Mouse (Mus musculus): Measurements from ENCODE around the gene Trim2. TPM values are rescaled to one million over a fixed set of nuclear protein-coding genes. Genes with fewer than 3 reads are reported as not detected.
A peak's percentile ranks its signal among the peaks of the same experiment; 100 is the strongest.

The Trim2 gene
- polyA plus RNA-seq, 1 experiment from 2014 or later, result 24.9 TPM

- H3K9me3 ChIP-seq (ENCODE audit: control insufficient read depth, low read length), result no peaks in the 10 kb centered on the region
- H3K4me2 ChIP-seq (ENCODE audit: low read depth, low read length), result peak within 1 kb of the TSS; percentile 97
- H3K36me3 ChIP-seq (ENCODE audit: control insufficient read depth, insufficient read depth, low read length), result 0 out of 2 replicates have a peak, but pooled peaks cover 12% of the 10 kb centered on the region
- H3K27me3 ChIP-seq (replicated peaks; ENCODE audit: control insufficient read depth, insufficient read depth, low read length), result no peaks in the 10 kb centered on the region
- H3K4me1 ChIP-seq (ENCODE audit: control insufficient read depth, insufficient read depth, low read length), result 0 out of 2 replicates have a peak, but pooled peaks cover 12% of the 10 kb centered on the region
- DNase-seq (ENCODE audit: low spot score), result peak; percentile 98
- H3K4me3 ChIP-seq (ENCODE audit: low read depth, low read length), result peak within 1 kb of the TSS; percentile 63
- H3K9ac ChIP-seq (ENCODE audit: low read depth, low read length), result peak within 1 kb of the TSS; percentile 78
- ATAC-seq (ENCODE audit: low read depth), result peak; percentile 99
- WGBS, result 0% methylated on average over 26 of the region's 29 CpGs
- H3K27ac ChIP-seq (replicated peaks; ENCODE audit: low read depth, low read length), result peak within 1 kb of the TSS; percentile 77
These were observed 151.1 kb downstream of the Trim2 start, which contains the start of gene Mnd1 for GRCm38 (mm10) chr3:84155558-84156006. Mnd1 (minus strand) TSS chr3:84155786.

DNA sequence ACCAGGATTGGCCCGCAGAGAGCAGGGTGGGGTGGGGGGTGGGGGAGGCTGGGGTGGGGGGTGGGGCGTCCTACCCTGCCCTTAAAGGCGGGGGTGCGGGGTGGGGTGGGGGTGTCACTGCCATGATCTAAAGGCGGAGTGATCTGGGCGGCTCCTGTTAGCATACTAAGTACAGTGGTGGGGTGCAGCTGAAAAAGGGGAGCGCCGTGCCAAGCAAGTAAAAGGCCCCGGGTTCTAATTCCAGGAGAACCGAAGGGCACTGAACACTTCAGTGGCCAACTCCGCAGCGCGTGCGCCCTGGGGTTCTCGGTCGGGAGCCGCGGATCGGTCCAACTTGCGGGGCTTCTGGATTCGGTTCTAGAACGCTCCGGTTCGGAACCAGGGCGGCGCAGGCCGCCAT lies 151.5 kb downstream of the Trim2 start:
- no peaks in the 10 kb centered on the region for H3K27me3 ChIP-seq (replicated peaks; ENCODE audit: control insufficient read depth, insufficient read depth, low read length)
- 1% methylated on average over 14 of the region's 27 CpGs for WGBS
- peak overlapping the region; percentile 78 for H3K9ac ChIP-seq (ENCODE audit: low read depth, low read length)
- peak overlapping the region; percentile 97 for H3K4me2 ChIP-seq (ENCODE audit: low read depth, low read length)
- H3K27ac ChIP-seq (replicated peaks; ENCODE audit: low read depth, low read length), result peak overlapping the region; percentile 77
- no peaks in the 10 kb centered on the region for H3K9me3 ChIP-seq (ENCODE audit: control insufficient read depth, low read length)
- 0 out of 2 replicates have a peak, but pooled peaks cover 9% of the 10 kb centered on the region for H3K36me3 ChIP-seq (ENCODE audit: control insufficient read depth, insufficient read depth, low read length)
- H3K4me1 ChIP-seq (ENCODE audit: control insufficient read depth, insufficient read depth, low read length), result 0 out of 2 replicates have a peak, but pooled peaks cover 12% of the 10 kb centered on the region
- DNase-seq (ENCODE audit: low spot score) (peak; percentile 62), ATAC-seq (ENCODE audit: low read depth) (no peak; the same call in 1 of the 2 replicates)
- H3K4me3 ChIP-seq (ENCODE audit: low read depth, low read length), result peak overlapping the region; percentile 63

GRCm38 (mm10) chr3:84154721-84155141 lies 151.9 kb downstream of the Trim2 start:
- DNase-seq (ENCODE audit: low spot score) (peak; percentile 14), ATAC-seq (ENCODE audit: low read depth) (no peak)
- H3K4me1 ChIP-seq (ENCODE audit: control insufficient read depth, insufficient read depth, low read length), result 0 out of 2 replicates have a peak, but pooled peaks cover 12% of the 10 kb centered on the region
- H3K4me2 ChIP-seq (ENCODE audit: low read depth, low read length), result peak overlapping the region; percentile 97
- H3K9ac ChIP-seq (ENCODE audit: low read depth, low read length), result no peak overlapping the region; the same call in 1 of the 2 replicates
- WGBS, result 12% methylated on average over 12 of the region's 12 CpGs
- 0 out of 2 replicates have a peak, but pooled peaks cover 2% of the 10 kb centered on the region for H3K9me3 ChIP-seq (ENCODE audit: control insufficient read depth, low read length)
- no peaks in the 10 kb centered on the region for H3K27me3 ChIP-seq (replicated peaks; ENCODE audit: control insufficient read depth, insufficient read depth, low read length)
- H3K27ac ChIP-seq (replicated peaks; ENCODE audit: low read depth, low read length), result no peak overlapping the region
- 0 out of 2 replicates have a peak, but pooled peaks cover 5% of the 10 kb centered on the region for H3K36me3 ChIP-seq (ENCODE audit: control insufficient read depth, insufficient read depth, low read length)
- H3K4me3 ChIP-seq (ENCODE audit: low read depth, low read length), result peak overlapping the region; percentile 63

- 90% methylated on average over 3 of the region's 3 CpGs for WGBS
- Histone ChIP-seq H3K9me3 (ENCODE audit: control insufficient read depth, low read length) (0 out of 2 replicates have a peak, but pooled peaks cover 4% of the 10 kb centered on the region), H3K36me3 (ENCODE audit: control insufficient read depth, insufficient read depth, low read length) (no peaks in the 10 kb centered on the region), H3K4me1 (ENCODE audit: control insufficient read depth, insufficient read depth, low read length) (no peaks in the 10 kb centered on the region), H3K4me2 (ENCODE audit: low read depth, low read length) (no peak overlapping the region), H3K9ac (ENCODE audit: low read depth, low read length) (no peak overlapping the region), H3K4me3 (ENCODE audit: low read depth, low read length) (no peak overlapping the region), H3K27ac (replicated peaks; ENCODE audit: low read depth, low read length) (no peak overlapping the region), H3K27me3 (replicated peaks; ENCODE audit: control insufficient read depth, insufficient read depth, low read length) (no peaks in the 10 kb centered on the region)
- no peak for DNase-seq (ENCODE audit: low spot score)
- no peak for ATAC-seq (ENCODE audit: low read depth)
These were observed 156.8 kb downstream of the Trim2 start for GRCm38 (mm10) chr3:84149831-84150230.

DNA sequence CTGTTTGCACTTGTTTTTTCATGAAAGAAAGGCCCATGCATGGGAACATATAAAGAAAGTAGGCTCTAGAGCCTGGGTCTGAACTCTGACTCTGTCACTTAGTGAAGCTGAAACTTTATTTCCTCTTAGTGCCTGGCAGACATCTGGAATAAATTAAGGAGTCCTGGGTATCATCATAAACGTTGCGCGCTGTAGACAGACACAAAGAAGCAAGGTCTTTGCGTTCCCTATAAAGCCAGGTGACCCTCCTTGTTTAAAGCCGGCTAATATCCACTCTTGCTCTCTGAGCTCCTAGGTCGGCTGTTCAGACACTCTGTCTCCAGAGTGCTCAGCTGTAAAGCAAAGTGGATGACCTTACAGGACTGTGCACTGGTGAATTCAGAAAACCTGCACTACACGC lies 165.7 kb downstream of the Trim2 start:
- DNase-seq (ENCODE audit: low spot score) (no peak), ATAC-seq (ENCODE audit: low read depth) (no peak)
- Histone ChIP-seq H3K9me3 (ENCODE audit: control insufficient read depth, low read length) (no peaks in the 10 kb centered on the region), H3K4me1 (ENCODE audit: control insufficient read depth, insufficient read depth, low read length) (no peaks in the 10 kb centered on the region), H3K9ac (ENCODE audit: low read depth, low read length) (no peak overlapping the region), H3K27ac (replicated peaks; ENCODE audit: low read depth, low read length) (no peak overlapping the region), H3K27me3 (replicated peaks; ENCODE audit: control insufficient read depth, insufficient read depth, low read length) (no peaks in the 10 kb centered on the region), H3K4me3 (ENCODE audit: low read depth, low read length) (no peak overlapping the region), H3K4me2 (ENCODE audit: low read depth, low read length) (no peak overlapping the region), H3K36me3 (ENCODE audit: control insufficient read depth, insufficient read depth, low read length) (no peaks in the 10 kb centered on the region)
- 24% methylated on average over 7 of the region's 7 CpGs for WGBS

DNA sequence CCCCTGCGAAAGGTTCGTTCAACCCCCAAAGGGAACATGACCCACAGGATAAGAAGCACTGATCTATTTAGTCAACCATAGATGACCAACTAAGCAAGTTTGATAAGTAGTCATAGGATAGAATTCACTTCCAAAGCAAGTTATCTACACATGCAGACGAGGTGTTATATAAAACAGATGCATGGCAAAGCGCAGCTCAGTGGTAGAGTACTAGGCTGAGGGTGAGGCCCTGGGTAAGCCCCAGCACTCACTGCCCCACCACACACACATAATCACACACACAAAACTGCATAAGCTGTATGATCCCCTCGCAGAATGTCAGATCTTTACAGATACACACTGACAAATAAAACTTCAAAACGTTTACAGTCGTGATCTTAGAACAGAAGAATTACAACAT lies 170.2 kb downstream of the Trim2 start:
- Histone ChIP-seq H3K27ac (replicated peaks; ENCODE audit: low read depth, low read length) (no peak overlapping the region), H3K9ac (ENCODE audit: low read depth, low read length) (no peak overlapping the region), H3K36me3 (ENCODE audit: control insufficient read depth, insufficient read depth, low read length) (no peaks in the 10 kb centered on the region), H3K9me3 (ENCODE audit: control insufficient read depth, low read length) (no peaks in the 10 kb centered on the region), H3K4me3 (ENCODE audit: low read depth, low read length) (no peak overlapping the region), H3K27me3 (replicated peaks; ENCODE audit: control insufficient read depth, insufficient read depth, low read length) (no peaks in the 10 kb centered on the region), H3K4me1 (ENCODE audit: control insufficient read depth, insufficient read depth, low read length) (no peaks in the 10 kb centered on the region), H3K4me2 (ENCODE audit: low read depth, low read length) (no peak overlapping the region)
- no peak for DNase-seq (ENCODE audit: low spot score)
- no peak for ATAC-seq (ENCODE audit: low read depth)
- 72% methylated on average over 7 of the region's 7 CpGs for WGBS

- Histone ChIP-seq H3K4me3 (ENCODE audit: low read depth, low read length) (no peak overlapping the region), H3K4me2 (ENCODE audit: low read depth, low read length) (no peak overlapping the region), H3K9me3 (ENCODE audit: control insufficient read depth, low read length) (no peaks in the 10 kb centered on the region), H3K27me3 (replicated peaks; ENCODE audit: control insufficient read depth, insufficient read depth, low read length) (no peaks in the 10 kb centered on the region), H3K4me1 (ENCODE audit: control insufficient read depth, insufficient read depth, low read length) (no peaks in the 10 kb centered on the region), H3K9ac (ENCODE audit: low read depth, low read length) (no peak overlapping the region), H3K36me3 (ENCODE audit: control insufficient read depth, insufficient read depth, low read length) (no peaks in the 10 kb centered on the region), H3K27ac (replicated peaks; ENCODE audit: low read depth, low read length) (no peak overlapping the region)
- no peak for ATAC-seq (ENCODE audit: low read depth)
- DNase-seq (ENCODE audit: low spot score), result no peak
- 51% methylated on average over 6 of the region's 6 CpGs for WGBS
These were observed 170.7 kb downstream of the Trim2 start for GRCm38 (mm10) chr3:84135933-84136332.

DNA sequence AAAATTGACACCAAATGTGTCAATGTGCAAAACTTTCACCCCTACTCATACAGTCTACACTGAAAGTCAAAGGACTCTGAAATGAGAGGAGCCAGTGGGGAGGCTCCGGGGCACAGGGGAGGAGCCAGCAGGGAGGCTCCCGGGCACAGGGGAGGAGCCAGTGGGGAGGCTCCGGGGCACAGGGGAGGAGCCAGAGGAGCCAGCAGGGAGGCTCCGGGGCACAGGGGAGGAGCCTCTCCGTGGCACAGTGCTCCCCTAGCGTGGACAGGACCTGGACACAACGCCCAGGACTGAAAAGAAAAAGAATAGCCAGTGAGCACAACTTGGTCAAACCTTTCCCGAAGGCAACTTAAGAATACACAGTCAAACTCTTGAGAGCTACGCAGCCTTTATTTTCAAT lies 171.3 kb downstream of the Trim2 start:
- no peak for DNase-seq (ENCODE audit: low spot score)
- 40% methylated on average over 9 of the region's 9 CpGs for WGBS
- Histone ChIP-seq H3K36me3 (ENCODE audit: control insufficient read depth, insufficient read depth, low read length) (no peaks in the 10 kb centered on the region), H3K4me1 (ENCODE audit: control insufficient read depth, insufficient read depth, low read length) (no peaks in the 10 kb centered on the region), H3K9me3 (ENCODE audit: control insufficient read depth, low read length) (no peaks in the 10 kb centered on the region), H3K27me3 (replicated peaks; ENCODE audit: control insufficient read depth, insufficient read depth, low read length) (no peaks in the 10 kb centered on the region), H3K27ac (replicated peaks; ENCODE audit: low read depth, low read length) (no peak overlapping the region), H3K4me3 (ENCODE audit: low read depth, low read length) (no peak overlapping the region), H3K9ac (ENCODE audit: low read depth, low read length) (no peak overlapping the region), H3K4me2 (ENCODE audit: low read depth, low read length) (no peak overlapping the region)
- ATAC-seq (ENCODE audit: low read depth), result peak; percentile 37; the same call in 1 of the 2 replicates

- Histone ChIP-seq H3K27me3 (replicated peaks; ENCODE audit: control insufficient read depth, insufficient read depth, low read length) (no peaks in the 10 kb centered on the region), H3K27ac (replicated peaks; ENCODE audit: low read depth, low read length) (no peak overlapping the region), H3K9ac (ENCODE audit: low read depth, low read length) (no peak overlapping the region), H3K9me3 (ENCODE audit: control insufficient read depth, low read length) (no peaks in the 10 kb centered on the region), H3K36me3 (ENCODE audit: control insufficient read depth, insufficient read depth, low read length) (no peaks in the 10 kb centered on the region), H3K4me1 (ENCODE audit: control insufficient read depth, insufficient read depth, low read length) (peaks cover 12% of the 10 kb centered on the region), H3K4me3 (ENCODE audit: low read depth, low read length) (no peak overlapping the region), H3K4me2 (ENCODE audit: low read depth, low read length) (no peak overlapping the region)
- no peak for DNase-seq (ENCODE audit: low spot score)
- ATAC-seq (ENCODE audit: low read depth), result no peak
- WGBS, result 75% methylated on average over 3 of the region's 3 CpGs
These were observed 175.3 kb downstream of the Trim2 start for GRCm38 (mm10) chr3:84131369-84131768.

All from embryonic facial prominence, embryonic 14.5 days (tissue).